Mouse (Mus musculus): Measurements from ENCODE around the gene Nsun3.

DNA sequence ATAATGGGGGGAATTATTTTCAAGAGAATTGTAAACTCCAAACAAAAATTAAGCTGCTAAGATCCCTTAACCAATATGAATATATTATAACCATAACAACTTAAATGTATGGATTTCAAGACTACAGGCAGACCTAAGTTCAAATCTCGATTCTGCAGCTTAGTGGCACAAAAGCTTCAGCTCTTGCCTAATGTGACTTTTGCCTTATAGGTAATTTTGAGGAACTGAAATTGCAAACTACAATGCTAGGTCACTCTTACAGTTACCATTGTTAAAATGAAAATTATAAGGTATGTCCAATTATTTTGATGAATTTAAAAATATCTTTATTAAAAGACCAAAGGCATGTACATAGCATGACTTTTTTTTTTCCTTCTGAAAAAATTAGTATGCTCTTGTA is 10.0 kb upstream of the Nsun3 start:
- no peak for TF ChIP-seq CTCF (IDR thresholded peaks at IDR 0.05; ENCODE audit: low read depth)
- TF ChIP-seq EP300 (IDR thresholded peaks at IDR 0.05; ENCODE audit: low read depth), result no peak
